Mouse (Mus musculus) bone marrow, adult 2 months (tissue): ENCODE measurements around the gene Mcfd2. TPM values are rescaled to one million over a fixed set of nuclear protein-coding genes. Genes with fewer than 3 reads are reported as not detected.
"Not testable (repeated sequence)": the region's sequence is repeated elsewhere in the genome, so short reads cannot be mapped to it uniquely, and the experiment has no call there.

Experiments used
- H3K27ac ChIP-seq: fragments of 200-500 bp; 2 replicates; pipeline ENCODE4 v1.5.1; 2012; ENCODE audit warnings: low read depth, mild to moderate bottlenecking, control low read depth, inconsistent platforms, low read length; ENCODE audit not compliant: control insufficient read depth, poor library complexity, insufficient read depth
- H3K4me1 ChIP-seq: fragments of 200-500 bp; 2 replicates; pipeline ENCODE4 v1.6.1; 2011; ENCODE audit warnings: low read length; ENCODE audit not compliant: control insufficient read depth, insufficient read depth
- H3K4me3 ChIP-seq: fragments of 200-500 bp; replicated peaks from 2 replicates; pipeline ENCODE3; 2011; ENCODE audit warnings: mild to moderate bottlenecking, low read depth, low read length, control low read depth; ENCODE audit not compliant: control insufficient read depth
- CTCF ChIP-seq: fragments of 200-500 bp; IDR thresholded peaks from 2 replicates; pipeline ENCODE4 v1.5.1; 2011; ENCODE audit warnings: low read length, control low read depth; ENCODE audit not compliant: control insufficient read depth, insufficient read depth
- POLR2A ChIP-seq: fragments of 200-500 bp; IDR thresholded peaks from 2 replicates; pipeline ENCODE4 v1.6.1; 2011; ENCODE audit warnings: low read depth, mild to moderate bottlenecking, control low read depth, low read length, borderline replicate concordance; ENCODE audit not compliant: control insufficient read depth
- WGBS: fragments of 180-500 bp; shearing (Covaris S2); methylation state at CpG from one replicate; pipeline ENCODE4 v1.1.7; 2018; 5-methylcytosine and 5-hydroxymethylcytosine counted together
- polyA plus RNA-seq: library from polyadenylated mRNA; stranded (reverse); fragments of >200 nt; gene quantifications from 2 replicates; pipeline ENCODE4 v1.2.4, GENCODE M21; 2011; ENCODE audit warnings: low replicate concordance; ENCODE audit not compliant: missing spikeins, insufficient read depth, insufficient read length

Gene Mcfd2
- polyA plus RNA-seq, 1 experiment = 15.7 TPM

DNA sequence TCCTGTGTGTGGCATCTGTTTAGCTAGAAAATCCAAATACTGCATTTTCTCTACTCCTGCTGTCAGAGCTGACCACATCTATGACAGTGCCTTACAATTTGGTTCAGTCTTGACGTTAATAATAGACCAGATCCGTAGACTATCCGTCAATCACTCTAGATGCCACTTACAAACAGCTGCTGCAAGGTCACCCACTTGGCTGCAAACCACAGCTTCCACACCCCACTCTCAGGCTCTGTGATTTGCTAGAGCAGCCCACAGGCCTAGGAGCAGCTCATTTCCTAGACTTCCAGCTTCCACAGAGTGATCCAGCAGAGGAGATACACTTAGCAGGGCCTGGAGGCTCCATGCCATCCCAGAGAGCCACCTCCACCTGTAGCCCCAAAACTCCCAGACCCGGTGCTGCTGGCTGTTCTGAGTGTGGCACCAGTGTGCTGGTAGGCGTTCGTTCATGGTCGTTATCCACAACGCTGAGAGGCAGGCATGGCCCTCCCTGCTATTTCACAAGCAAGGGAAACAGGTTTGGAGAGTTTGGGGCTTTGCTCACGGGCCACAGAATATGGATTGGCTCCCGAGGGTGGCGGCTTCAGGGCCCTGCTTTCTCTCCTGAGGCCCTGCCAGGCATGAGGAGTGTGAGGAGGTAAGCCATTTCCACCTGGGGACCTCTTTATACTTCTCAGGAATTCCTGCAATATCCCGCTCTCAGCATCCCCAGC, 43.5 kb upstream of the Mcfd2 start:
- WGBS = 81% methylated on average over 12 of the region's 12 CpGs
- TF ChIP-seq POLR2A (no peak), CTCF (no peak)
- Histone ChIP-seq H3K4me3 (no peak overlapping the region), H3K27ac (no peak overlapping the region), H3K4me1 (peaks cover 6% of the 10 kb centered on the region)

DNA sequence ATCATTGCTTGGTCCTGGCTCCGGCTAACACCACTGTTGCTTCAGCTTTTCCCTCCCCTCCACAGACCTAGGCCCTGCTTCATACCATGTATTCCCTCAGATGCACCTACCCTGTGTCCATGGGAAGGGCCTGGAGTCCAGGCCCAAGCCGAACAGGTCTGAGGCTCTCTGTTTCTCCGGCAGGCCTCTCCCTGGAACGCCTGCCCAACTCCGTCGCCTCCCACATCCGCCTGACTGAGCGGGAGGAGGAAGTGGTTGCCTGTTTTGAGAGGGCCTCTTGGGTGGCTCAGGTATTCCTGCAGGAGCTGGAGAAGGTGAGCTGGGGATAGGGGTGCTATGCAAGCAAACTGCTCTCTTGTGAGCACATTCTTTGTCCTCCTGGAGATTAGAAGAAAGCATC, 41.0 kb upstream of the Mcfd2 start:
- TF ChIP-seq POLR2A (no peak), CTCF (no peak)
- WGBS = 38% methylated on average over 8 of the region's 8 CpGs
- Histone ChIP-seq H3K4me1 (peaks cover 15% of the 10 kb centered on the region), H3K4me3 (peak overlapping the region; percentile 29), H3K27ac (no peak overlapping the region)

DNA sequence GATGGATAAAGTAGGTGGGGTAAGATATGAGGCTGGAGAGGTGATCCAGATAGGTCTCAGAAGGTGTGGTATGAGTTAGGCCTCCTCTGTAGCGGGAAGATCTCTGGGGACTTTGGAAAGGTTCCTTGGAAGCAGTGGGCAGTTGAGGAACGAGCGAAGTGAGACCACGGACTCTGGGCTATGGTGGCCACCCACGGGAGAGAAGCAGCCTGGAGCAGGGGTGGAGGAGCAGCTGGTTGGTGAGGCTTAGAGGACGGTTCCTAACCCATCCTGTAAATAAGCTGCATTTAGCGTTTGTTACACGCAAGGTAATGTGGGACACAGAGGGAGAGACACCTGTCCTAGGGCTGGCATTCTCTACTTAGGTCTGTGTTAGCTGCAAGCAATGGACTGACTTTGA, 39.3 kb upstream of the Mcfd2 start:
- Histone ChIP-seq H3K4me1 (peaks cover 21% of the 10 kb centered on the region), H3K27ac (no peak overlapping the region; the same call in 1 of the 2 replicates), H3K4me3 (no peak overlapping the region)
- TF ChIP-seq POLR2A (no peak), CTCF (no peak)
- 91% methylated on average over 8 of the region's 8 CpGs for WGBS

DNA sequence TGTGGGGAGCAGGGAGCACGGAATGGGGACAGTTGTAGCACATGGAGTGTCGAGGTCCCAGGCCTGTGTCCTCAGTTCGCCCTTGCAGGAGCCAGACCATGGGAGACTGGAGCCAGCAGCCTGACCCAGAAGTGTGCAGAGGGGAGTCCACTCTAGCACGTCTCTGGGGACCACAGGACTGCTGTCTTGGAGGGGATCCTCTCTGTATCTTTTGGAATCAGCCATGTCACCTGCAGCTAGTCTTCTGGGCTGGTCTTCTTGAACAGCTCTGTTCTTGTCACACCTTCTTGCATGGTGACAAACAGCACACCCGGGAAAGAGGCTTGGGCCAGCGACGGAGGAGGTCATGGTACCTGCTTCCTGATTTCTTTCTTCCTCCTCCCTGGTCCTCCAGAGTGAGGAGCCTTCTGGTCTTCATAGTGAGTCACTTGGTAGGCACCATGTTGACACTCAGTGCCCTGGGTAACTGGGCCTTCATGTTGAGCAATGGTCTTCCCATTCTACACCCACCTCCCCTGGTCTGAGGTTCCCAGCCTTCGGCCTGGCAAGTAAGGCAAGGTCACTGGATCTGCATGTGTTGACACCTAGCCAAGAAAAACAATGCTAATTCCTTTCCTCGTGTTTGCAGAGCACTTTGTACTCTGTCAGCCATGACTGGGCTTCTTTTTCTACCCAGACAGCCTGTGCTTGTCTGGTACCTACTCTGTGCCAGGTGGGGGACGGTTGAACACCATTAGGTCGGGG, 38.6 kb upstream of the Mcfd2 start:
- peaks cover 23% of the 10 kb centered on the region for H3K4me1 ChIP-seq
- no peak overlapping the region for H3K4me3 ChIP-seq
- TF ChIP-seq POLR2A (no peak), CTCF (no peak)
- H3K27ac ChIP-seq = peak overlapping the region; percentile 31
- 66% methylated on average over 11 of the region's 11 CpGs for WGBS

DNA sequence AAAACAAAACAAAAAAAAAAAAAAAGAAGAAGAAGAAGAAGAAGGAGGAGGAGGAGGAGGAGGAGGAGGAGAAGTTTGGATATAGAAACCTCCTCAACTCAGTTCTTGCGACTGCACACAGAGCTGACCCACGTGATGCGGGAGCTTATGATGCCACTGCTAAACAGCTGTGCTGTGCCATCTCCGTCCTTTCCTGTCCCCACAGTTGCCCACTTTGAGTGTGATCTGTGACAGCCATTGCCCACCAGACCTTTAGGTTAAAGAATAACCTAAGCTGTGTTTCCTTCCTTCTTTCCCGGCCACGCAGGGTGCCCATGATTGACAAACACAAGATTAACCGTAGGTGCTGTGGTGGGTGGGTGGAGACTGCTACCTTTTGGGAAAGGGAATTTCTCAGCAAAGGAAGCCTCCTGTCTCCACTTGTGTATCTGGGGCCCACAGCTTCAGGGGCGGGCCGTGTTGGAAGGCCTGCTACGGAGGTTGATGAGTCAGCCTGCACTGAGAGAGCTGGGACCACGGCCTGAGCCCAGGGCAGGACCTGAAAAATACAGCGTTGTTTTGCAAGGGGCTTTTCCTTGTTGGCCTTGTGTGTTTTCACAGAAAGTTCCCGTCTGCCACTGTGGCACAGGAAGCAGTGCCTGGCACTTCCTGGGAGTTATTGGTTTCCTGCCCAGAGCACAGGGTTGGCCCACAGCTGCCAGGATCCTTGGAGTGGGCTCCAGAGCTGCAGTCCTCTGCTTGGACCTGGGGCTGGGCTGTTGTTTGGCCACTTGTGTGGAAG, 36.5 kb upstream of the Mcfd2 start:
- peak overlapping the region; percentile 62 for H3K27ac ChIP-seq

DNA sequence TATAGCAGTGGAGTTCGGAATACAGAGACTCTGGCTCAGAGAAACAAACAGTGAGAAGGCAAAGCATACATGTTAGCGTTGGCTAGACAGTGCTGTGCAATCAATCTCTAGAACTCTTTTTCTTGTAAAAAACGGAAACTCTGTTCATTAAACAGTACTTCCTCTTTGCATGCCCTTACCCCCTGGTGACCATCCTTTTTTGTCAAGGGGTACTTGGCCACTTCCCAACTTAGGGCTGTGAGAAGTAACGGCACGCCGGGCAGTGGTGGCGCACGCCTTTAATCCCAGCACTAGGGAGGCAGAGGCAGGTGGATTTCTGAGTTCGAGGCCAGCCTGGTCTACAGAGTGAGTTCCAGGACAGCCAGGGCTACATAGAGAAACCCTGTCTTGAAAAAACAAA, 35.9 kb upstream of the Mcfd2 start:
- peak overlapping the region; percentile 62 for H3K27ac ChIP-seq
- peaks cover 24% of the 10 kb centered on the region for H3K4me1 ChIP-seq
- H3K4me3 ChIP-seq = not testable (repeated sequence)
- 14% methylated on average over 9 of the region's 9 CpGs for WGBS

More for the DNA sequence above, 36.5 kb upstream of the Mcfd2 start:
- TF ChIP-seq POLR2A (no peak), CTCF (no peak)
- Histone ChIP-seq H3K4me1 (peaks cover 24% of the 10 kb centered on the region), H3K4me3 (peak overlapping the region; percentile 5)
- 12% methylated on average over 13 of the region's 13 CpGs for WGBS

DNA sequence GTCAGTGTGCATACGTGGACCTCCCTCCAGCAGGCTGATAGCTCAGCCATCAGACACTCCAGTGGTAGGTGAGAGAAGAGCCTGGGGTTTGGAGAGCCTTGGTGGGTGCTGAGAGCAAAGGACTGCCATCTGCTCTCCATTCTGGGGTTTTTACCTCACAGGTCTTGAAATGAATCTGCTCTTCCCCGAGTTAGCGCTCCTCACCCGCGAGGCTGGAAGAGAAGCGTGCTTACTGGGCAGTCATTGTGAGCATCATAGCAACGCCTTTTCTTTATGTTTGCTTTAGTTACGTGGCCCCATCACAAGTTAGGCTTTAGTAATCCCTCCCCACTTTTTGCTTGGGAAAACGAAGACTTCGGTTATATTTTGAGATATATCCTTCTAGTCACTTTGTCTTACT, 34.6 kb upstream of the Mcfd2 start:
- WGBS = 93% methylated on average over 10 of the region's 10 CpGs
- TF ChIP-seq POLR2A = no peak
- TF ChIP-seq CTCF = no peak

DNA sequence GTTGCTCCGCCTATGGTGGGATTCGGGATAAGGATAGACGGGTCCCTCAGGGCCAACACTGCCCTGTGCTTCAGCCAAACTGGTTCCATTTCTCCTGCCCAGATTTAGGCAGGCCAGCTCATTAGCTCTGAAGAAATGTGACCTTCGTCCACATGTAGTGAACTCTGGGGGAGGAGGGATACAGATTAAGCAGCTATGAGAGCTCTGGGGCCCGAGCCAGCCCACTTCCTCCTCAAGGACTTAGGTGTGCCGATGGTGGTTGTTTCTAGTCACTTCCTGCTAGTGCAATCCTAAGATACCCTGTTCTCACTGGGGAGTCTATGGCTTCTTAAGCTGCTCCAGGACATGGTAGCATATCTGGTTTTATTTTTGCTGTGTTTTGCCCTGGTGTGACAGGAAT, 33.2 kb upstream of the Mcfd2 start:
- no peak for TF ChIP-seq POLR2A
- no peak for TF ChIP-seq CTCF
- 37% methylated on average over 6 of the region's 6 CpGs for WGBS
- Histone ChIP-seq H3K4me1 (peaks cover 16% of the 10 kb centered on the region), H3K4me3 (no peak overlapping the region), H3K27ac (peak overlapping the region; percentile 70)

More for the DNA sequence above, 34.6 kb upstream of the Mcfd2 start:
- H3K4me1 ChIP-seq = peaks cover 24% of the 10 kb centered on the region
- H3K27ac ChIP-seq = no peak overlapping the region
- H3K4me3 ChIP-seq = no peak overlapping the region

DNA sequence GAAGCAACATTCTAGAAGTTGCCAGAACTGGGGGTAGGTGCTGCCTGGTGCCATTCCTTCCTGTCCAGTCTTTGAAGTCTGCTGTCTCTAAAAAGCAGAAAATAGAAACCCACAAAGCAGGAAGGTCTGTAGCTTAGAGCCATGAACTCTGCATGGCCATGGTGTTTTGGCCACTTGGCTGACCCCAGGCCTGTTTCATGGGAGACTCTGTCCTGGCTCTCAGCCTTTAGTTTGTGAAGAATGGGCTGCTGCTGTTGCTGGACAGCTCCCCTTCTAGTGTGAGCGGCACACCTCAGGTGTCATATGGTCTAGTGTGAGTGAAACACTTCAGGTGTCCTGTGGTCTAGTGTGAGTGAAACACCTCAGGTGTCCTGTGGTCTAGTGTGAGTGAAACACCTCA, 31.0 kb upstream of the Mcfd2 start:
- not testable (repeated sequence) for H3K27ac ChIP-seq, H3K4me3 ChIP-seq
- peaks cover 10% of the 10 kb centered on the region for H3K4me1 ChIP-seq
- 93% methylated on average over 1 of the region's 1 CpGs for WGBS
